Mouse (Mus musculus): ENCODE results near the gene Nmrk2.

Gene Nmrk2

DNA sequence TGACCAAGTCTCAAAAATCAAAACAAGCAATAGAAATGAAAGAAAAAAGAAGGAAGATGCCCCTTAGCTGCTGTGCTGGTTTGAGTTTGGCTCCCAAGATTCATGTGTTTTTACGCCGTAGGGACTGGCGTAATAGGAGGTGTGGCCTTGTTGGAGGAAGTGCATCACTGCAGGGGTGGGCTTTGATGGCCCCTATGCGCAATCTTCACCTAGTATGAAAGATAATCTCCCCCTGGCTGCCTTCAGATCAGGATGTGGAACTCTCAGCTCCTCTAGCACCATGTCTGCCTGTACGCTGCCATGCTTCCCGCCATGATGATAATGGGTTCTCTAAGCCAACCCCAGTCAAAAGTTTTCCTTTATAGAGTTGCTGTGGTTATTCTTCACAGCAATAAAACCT lies 14.4 kb upstream of the Nmrk2 start:
- no peak for DNase-seq

DNA sequence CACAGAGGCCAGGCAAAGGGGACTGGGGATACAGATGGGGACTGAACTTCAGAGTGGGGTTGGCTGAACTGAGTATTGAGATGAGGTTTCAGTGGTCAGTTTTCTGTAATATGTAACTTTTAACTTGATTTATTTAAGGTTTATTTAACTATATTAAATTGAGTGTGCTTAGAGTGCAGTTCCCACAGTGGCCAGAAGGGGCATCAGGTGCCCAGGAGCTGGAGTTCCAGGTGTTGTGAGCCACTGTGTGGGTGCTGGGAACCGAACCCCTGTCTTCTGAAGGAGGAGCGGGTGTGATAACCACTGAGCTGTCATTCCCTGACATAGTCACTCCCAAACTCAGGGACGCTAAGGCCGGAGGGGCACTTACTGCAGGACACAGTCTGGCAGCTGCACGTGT lies 8.3 kb upstream of the Nmrk2 start:
- DNase-seq: no peak

DNA sequence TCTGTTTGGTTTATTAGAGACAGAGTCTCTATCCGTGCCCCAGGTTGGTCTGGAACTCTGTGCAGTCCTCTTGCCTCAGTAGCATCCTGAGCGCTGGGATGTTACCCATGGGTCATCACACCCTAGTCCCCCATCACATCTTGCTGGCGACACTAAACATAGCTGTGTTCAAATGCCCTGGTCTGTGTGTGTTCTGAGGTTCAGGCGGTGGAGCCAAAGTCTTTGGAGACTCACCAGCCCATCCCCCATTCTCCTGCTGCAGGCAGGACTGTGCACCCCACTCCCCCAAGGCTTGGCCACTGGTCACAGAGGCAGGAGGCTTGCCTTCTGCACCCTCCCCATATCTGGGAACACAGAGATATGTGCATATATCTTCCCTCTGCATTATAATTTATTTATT lies 2.3 kb upstream of the Nmrk2 start:
- DNase-seq: no peak

DNA sequence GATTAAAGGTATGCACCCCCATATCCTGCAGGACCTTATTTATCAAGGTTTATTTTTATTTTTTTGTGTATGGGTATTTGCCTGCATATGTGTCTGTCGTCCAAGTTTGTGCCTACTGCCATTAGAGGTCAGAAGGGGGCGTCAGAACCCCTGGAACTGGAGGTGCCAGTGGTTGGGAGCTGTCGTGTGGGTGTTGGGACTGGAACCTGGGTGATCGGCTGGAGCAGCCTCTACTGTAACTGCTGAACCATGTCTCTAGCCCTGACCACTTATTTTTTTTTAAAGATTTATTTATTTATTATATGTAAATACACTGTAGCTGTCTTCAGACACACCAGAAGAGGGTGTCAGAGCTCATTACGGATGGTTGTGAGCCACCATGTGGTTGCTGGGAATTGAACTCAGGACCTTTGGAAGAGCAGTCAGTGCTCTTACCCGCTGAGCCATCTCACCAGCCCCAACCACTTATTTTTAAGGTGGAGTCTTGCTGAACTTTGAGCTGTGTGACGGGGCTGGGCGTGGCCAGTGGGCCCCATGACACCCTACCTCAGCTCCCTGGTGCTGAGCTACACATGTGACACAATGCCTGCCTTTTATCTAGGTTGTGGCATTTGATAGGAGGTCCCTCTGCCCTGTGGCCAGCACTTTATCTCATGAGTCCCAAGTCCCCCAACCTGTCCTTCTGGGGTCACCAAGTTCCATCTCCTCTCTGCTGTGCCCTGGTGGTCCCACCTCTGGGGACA lies 1.3 kb upstream of the Nmrk2 start:
- no peak for DNase-seq

DNA sequence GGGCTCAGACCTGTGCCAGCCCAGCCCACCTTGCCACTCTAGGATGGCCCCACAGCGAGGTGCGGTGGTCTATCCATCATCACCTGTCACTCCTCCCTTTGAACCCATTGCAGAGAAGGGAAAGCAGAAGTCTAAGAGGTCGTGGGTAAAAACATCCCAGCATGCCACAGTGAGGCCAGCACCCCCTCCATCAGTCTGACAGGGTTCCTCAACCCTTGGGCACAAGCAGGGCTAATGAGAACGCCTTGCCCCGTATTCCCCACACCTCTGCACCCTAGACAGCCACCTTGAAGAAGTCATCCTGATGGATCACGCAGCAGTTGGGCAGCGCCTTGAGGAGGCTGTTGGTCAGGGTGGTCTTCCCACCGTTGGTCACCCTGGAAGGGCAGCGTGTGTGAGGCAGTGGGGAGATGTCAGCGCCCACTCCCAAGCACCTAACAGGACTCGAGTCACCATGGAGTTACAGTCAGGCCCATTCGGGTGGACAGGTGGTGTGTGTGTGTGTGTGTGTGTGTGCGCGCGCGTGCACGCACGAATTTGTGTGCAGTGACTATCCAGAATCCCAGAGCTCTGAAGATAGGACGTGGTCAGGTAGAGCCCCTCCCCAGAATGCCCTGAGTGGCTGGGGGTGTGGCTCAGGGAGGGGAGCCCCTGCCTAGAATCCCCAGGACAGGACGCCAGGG lies 1.1 kb downstream of the Nmrk2 start:
- no peak for DNase-seq

DNA sequence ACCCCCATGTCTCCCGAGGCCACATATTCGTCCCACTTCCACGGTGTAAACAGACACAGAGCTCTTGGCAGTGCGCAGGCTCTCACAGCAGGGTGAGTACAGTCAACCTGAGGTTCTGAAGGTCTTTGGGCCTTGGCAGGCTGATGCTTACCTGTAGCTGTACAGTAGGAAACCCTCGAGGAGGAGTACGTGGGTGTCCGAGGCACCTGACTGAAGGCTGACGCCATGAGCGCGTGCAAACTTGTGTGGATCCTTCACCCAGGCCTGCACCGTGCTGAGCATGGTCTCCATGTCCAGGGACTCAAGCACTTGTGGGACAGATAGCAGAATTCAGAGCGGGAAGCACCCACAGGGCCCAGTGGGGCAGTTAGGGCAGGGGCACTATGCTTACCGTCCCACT lies 1.7 kb downstream of the Nmrk2 start:
- DNase-seq: no peak

DNA sequence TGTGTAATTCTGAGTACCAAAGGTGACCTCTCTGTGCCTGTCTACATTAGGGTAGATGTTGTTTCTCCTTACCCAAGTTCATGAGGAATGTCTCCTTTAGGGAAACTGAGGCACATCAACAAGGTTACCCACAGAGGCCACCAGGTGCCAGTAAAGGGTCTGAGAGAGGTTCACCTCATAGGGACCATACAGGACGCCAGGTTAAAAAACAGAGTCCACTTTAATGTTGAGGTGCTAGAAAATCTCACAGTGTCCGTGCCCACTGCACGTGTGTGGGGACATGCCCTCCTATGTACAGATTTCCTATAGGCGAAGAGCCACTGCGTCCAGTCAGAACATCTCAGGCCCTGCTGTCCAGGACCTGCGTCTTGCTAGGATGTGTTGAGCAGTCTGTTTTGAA lies 2.9 kb downstream of the Nmrk2 start:
- no peak for DNase-seq

DNA sequence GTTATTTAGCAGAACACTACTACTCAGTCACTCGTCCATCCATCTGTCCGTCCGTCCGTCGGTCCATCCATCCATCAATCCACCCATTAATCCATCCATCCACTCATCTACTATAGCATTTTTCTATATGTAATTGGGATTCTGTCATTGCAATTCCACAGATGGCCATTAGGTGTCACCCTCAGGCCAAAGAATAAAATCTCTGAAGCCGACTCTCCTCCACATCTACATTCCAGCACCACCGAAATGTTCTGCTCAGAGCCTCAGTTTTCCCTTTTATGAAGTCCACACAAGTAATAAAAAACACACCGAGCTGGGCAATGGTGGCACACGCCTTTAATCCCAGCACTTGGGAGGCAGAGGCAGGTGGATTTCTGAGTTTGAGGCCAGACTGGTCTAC lies 3.6 kb downstream of the Nmrk2 start:
- DNase-seq: peak; percentile 72

DNA sequence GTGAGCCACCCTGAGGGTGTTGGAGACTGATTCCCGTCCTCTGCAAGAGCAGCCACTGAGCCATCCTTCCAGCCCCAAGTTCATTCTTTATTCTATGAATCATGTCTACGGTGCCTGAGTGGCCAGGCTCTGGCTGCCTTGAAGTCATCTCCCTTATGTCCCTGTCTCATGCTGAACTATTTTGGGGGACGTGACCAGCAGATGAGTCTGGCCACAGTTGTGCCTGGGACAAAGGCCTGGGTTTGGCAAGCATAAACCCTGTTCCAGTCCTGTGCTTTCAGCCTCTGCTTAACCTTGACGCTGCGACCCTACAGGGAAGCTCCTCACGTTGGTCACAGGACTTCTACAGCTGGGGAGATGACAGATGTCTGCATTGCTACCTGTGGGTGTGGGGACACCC lies 4.5 kb downstream of the Nmrk2 start:
- DNase-seq: no peak

DNA sequence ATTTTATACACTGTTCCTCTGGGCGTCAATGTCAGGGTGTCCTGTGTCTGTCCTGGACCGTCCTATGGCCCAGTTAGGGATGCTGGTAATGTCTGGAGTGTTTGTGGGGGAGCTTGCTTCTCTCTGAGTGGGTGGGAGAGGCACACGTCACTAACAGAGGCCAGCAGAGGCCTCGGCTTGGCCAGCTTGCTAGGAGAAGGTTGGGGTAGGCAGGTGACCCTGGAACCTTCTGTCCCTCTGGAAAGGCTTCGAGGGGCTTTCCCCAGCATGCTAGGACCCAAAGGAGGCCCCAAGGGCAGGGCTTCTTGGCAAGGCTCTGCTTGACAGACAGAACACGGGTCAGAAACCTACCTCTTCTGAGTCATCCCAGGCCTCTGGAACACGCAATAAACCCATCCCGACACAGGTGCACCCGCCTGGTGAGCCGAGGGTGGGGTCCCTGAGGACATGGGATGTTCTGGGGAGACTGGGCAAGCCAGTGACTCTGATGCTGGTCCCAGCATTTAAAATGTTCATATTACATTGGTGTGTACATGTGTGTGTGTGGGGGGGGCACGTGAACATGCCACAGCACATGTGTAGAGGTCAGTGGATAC lies 5.3 kb downstream of the Nmrk2 start:
- no peak for DNase-seq

DNA sequence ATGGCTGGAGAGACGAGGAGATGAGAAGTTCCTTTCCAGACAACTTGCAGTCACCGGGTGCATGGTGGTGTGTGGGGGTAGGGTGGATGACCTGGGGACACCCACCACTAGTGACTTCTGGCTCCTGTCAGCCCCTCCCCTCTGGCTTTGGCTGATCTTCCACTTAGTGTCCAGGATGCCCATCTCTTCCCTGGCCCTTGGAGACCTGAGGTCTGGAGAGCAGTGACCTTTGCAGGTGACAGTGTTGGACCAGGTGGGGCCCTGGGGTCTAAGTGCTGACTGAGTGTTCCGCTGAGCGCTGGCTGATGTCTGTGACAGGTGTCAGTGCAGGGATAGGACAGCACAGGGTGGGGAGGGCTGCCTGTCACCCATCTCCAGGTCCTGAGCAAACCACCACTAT lies 6.6 kb downstream of the Nmrk2 start:
- DNase-seq: no peak

DNA sequence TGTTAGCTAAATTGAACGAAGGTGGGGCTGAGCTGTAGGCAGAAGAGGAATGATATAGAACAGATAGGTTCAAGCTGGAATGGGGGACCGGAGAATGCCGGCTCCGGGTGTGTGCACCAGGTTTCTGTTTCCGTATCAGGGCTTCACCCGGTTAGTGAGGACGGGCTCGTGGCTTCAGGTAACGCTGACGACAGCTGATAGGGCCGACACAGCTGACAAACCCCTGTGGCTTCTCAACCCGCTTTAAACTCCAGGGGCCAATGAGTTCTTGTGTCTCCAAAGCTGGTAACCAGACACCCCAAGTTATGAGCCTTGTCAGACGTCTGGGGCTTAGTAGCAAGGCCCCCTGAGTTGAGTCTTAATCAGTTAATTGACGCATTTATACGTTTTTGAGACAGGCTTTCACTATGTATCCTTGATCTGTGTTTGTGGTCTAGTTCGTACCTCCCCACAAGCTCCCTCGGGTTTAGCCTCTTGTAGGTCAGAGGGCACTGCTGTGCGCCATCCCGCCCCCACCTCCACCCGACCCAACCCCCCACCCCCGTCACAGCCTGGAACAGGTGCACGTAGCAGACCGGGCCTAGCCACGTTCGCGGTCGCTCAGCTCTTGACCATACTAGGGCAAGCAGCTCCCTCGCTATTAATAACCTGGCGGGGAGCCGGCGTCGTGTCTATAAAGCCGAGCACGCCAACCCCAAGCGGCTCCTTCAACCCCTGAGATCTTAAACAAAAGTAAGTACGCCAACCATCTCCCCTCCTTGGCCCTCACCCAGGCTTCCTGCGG lies 7.7 kb downstream of the Nmrk2 start:
- DNase-seq: peak; percentile 49

DNA sequence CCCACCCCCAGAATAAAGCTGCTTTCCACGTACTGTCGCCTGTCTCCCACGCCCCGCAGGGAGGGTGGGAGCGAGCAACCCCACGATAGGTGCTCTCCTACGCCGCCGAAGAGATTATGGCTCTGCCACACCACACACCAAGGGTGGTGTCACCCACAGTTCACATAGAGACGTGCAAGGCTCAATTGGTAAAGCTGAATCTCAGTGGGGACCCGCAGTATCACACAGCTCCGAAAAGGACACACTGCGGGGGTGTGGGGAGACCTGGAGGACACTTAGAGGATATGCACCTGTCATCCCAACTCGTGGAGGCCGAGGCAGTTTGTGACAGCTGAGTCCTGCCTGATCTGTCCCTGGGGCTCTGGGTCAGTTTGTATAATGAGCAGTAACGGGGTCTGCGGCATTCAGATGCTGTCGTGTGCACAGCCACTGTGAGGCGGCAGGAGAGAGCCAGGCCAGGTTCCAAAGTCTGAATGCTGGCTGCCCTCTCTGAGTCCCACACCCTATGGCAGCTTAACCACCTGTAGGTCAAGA lies 8.8 kb downstream of the Nmrk2 start:
- DNase-seq: no peak

DNA sequence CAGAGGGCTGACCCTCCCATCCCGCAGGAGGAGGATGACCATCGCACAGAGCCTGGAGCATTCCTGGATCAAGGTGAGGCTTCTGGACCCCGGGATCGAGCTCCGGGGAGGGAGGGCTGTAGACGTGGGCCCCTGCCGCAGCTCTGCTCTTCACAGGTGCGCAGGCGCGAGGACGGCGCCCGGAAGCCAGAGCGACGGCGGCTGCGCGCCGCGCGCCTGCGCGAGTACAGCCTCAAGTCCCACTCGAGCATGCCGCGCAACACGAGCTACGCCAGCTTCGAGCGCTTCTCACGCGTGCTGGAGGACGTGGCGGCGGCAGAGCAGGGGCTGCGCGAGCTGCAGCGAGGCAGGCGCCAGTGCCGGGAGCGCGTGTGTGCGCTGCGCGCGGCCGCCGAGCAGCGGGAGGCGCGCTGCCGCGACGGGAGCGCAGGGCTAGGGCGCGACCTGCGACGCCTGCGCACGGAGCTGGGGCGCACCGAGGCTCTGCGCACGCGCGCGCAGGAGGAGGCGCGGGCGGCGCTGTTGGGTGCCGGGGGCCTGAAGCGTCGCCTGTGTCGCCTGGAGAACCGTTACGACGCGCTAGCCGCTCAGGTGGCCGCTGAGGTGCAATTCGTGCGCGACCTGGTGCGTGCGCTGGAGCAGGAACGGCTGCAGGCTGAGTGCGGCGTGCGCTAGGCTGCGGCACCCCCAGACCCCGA lies 9.4 kb downstream of the Nmrk2 start:
- peak; percentile 90 for DNase-seq

DNA sequence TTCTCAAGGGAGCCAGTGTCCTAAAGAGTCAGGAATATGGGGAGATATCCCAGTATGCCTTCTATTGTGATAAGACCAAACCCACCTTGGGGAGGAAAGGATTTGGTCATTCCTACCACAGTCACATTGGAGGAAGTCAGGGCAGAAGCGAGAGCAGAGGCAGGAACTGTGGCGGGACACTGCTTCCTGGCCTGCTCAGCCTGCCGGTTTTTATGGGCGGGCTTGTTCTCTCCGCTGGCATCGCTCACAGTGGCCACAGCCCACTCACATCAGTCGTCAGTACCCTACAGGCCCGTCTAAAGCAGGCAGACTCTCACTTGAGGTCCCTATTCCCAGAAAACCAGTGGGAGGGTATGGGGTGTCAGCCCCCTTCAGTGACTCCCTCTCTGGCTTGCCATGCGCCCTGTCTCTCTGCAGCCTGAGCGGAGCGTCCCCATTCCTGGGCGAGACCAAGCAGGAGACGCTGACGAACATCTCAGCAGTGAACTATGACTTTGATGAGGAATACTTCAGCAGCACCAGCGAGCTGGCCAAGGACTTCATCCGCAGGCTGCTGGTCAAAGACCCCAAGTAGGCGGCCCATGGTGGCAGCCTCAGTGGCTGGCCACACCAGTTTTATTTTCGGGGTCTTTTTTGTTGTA lies 10.4 kb downstream of the Nmrk2 start:
- no peak for DNase-seq

DNA sequence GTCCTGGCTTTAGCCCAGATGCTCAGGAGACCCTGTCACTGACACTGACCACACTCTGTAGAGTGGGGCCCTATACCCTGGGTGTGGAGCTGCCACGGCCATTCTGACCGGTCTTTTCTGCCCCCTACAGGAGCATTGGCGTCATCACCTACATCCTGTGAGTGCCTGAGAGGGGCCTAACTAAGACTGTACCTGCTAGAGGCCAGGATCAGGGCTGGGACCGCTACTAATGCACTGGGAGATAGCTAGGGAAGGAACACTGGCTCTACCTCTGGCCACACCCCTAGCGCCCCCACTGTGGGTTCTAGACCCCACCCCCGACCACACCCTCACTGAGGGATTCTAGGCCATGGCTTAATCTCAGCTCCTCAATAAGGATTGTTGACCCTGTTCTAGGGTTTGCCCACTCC lies 10.9 kb downstream of the Nmrk2 start:
- no peak for DNase-seq

DNA sequence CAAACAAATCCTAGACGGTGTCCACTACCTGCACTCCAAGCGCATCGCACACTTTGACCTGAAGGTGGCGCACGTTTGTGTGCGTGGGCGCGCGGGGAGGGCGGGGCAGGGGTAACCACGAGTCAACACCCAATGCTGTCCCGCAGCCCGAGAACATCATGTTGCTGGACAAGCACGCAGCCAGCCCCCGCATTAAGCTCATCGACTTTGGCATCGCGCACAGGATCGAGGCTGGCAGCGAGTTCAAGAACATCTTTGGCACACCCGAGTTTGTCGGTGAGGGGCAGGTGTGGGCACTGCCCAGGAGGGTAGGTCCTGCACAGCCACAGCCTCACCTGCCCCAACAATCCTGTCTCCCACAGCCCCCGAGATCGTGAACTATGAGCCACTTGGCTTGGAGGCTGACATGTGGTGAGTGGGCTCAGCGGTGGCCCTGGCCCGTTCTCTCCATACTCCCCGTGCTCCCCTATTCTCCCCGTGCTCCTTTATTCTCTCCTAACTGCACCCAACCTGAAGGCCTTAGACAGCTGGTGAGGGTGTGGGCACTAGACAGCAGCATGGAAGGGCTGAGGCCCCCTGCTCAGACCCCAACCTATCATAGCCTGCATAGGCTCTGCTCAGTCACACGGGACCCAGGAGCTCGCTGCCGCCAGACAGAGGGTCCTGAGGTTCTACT lies 11.5 kb downstream of the Nmrk2 start:
- peak; percentile 27 for DNase-seq

DNA sequence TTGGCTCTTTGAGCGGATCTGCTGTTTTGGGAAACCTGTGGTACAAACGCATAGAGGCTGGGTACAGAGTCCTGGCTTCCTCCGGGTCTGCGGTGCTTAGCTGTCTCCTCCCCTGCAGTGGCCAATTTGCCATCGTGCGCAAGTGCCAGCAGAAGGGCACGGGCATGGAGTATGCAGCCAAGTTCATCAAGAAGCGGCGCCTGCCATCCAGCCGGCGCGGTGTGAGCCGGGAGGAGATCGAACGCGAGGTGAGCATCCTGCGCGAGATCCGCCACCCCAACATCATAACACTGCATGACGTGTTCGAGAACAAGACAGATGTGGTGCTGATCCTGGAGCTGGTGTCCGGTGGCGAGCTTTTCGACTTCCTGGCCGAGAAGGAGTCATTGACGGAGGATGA lies 12.0 kb downstream of the Nmrk2 start:
- DNase-seq: no peak

DNA sequence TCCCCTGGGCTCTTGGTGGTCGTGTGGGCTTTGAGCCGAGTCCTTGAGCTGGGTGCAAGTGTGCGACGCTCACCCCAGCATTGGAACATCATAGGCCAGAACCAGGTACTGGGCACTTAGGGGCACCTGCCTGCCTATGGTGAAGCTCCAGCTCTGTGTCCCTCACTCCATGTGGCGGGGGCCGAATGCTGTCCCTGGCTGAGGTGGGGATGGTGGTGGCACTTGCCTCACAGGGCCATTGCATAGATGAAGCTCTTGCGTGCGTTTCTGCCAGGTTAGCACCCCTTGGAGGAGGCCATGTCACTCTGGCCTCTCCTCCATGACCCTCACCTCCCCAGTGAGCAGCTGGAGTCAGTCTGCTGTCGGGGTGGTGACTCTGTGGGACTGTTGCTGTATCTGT lies 14.7 kb downstream of the Nmrk2 start:
- DNase-seq: no peak

DNA sequence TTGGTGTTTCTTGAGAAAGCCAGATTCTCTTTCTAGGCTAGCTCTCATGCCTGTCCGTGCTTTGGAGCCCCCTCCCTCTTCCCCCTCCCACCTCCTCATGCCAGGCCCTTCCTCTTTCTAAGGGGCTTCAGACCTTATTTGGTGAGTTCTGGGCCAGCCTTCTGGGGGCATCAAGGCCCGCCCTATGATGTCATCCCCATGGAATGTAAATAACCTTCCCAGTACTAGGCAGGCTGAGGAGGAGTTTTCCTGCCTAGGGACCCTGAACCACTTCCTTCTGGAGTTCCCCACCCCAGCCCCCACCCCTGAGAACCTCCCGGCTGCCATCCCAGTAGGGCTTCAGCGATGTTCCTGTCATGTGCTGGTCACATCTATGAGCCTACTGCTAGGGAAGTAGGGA lies 17.1 kb downstream of the Nmrk2 start:
- DNase-seq: no peak

DNA sequence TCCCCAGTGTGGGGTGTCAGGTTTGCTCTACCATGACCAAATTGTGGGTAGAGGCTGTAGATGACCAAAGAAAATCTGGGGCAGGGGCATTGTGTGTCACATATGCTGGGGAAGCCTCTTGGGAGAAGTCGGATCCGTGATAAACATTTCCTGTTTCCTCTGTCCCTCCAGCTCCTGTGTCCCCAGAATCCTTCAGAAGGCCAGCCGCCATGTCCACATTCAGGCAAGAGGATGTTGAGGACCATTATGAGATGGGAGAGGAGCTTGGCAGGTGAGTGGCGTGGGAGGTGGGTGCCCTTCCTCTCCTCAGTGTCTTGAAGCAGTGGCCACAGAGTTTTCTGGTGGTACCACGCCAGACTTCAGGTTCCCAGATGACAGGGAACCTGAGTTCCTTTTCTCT lies 18.0 kb downstream of the Nmrk2 start, which contains the start of gene 4930442H23Rik:
Gene 4930442H23Rik (minus strand): TSS at position 45 of the 400 bp plus-strand sequence.
- no peak for DNase-seq

Measured in thymus, postnatal 14 days (tissue).